Mouse (Mus musculus) MEL (cell line): Measurements from ENCODE around the gene Uqcrh. TPM values are rescaled to one million over a fixed set of nuclear protein-coding genes. Genes with fewer than 3 reads are reported as not detected.

Experiments
- DNase-seq: peaks from one replicate; pipeline ENCODE4 v3.0.0; 2011; ENCODE audit warnings: low read depth, low spot score
- H3K27ac ChIP-seq: 2 replicates; pipeline ENCODE4 v1.5.1; 2012; ENCODE audit warnings: low read depth, mild to moderate bottlenecking, control low read depth, low read length, moderate library complexity; ENCODE audit not compliant: control insufficient read depth
- H3K27me3 ChIP-seq, 2 experiments: fragments of 150-350 bp in 1 of 2; sonication (generic) in 1 of 2; 2 replicates each; pipeline ENCODE4 v1.6.1; 2012; ENCODE audit warnings: low read length in 2 of 2, mild to moderate bottlenecking in 2 of 2, improper control_type of control experiment in 1 of 2, moderate library complexity in 1 of 2; ENCODE audit not compliant: insufficient read depth in 2 of 2, control insufficient read depth in 1 of 2
- H3K36me3 ChIP-seq, 2 experiments: 2 replicates each; pipeline ENCODE4 v1.6.1; 2012 to 2014; ENCODE audit warnings: low read length in 2 of 2, improper control_type of control experiment in 1 of 2, inconsistent platforms in 1 of 2, mild to moderate bottlenecking in 1 of 2; ENCODE audit not compliant: insufficient read depth in 2 of 2, control insufficient read depth in 1 of 2
- H3K4me1 ChIP-seq, 2 experiments: fragments of 150-350 bp in 1 of 2; sonication (generic) in 1 of 2; 2 replicates each; pipeline ENCODE4 v1.6.1; 2012; ENCODE audit warnings: low read length in 2 of 2, improper control_type of control experiment in 1 of 2, mild to moderate bottlenecking in 1 of 2; ENCODE audit not compliant: insufficient read depth in 2 of 2, control insufficient read depth in 1 of 2
- H3K4me3 ChIP-seq, 2 experiments: fragments of 150-350 bp in 1 of 2; sonication (generic) in 1 of 2; 2 replicates each; pipeline ENCODE4 v1.5.1; 2012; ENCODE audit warnings: low read depth in 2 of 2, low read length in 2 of 2, mild to moderate bottlenecking in 2 of 2, moderate library complexity in 2 of 2, control low read depth in 1 of 2, improper control_type of control experiment in 1 of 2; ENCODE audit not compliant: control insufficient read depth in 1 of 2, insufficient read depth in 1 of 2
- H3K79me2 ChIP-seq: 2 replicates; pipeline ENCODE4 v1.6.1; 2012; ENCODE audit warnings: mild to moderate bottlenecking, low read length, moderate library complexity; ENCODE audit not compliant: control insufficient read depth, poor library complexity, insufficient read depth
- H3K9ac ChIP-seq: 2 replicates; pipeline ENCODE4 v1.6.1; 2012; ENCODE audit warnings: low read depth, mild to moderate bottlenecking, control low read depth, low read length, moderate library complexity; ENCODE audit not compliant: control insufficient read depth, poor library complexity, severe bottlenecking
- H3K9me3 ChIP-seq: fragments of 150-350 bp; sonication (generic); replicated peaks from 2 replicates; pipeline ENCODE4 v1.6.1; 2012; ENCODE audit warnings: mild to moderate bottlenecking, low read length, improper control_type of control experiment, moderate library complexity; ENCODE audit not compliant: insufficient read depth
- BHLHE40 ChIP-seq: IDR thresholded peaks from 2 replicates; pipeline ENCODE4 v1.6.1; 2012; ENCODE audit warnings: low read depth, mild to moderate bottlenecking, inconsistent platforms, low read length, improper control_type of control experiment, borderline replicate concordance
- CHD1 ChIP-seq: IDR thresholded peaks from 2 replicates; pipeline ENCODE4 v1.6.1; 2012; ENCODE audit warnings: low read depth, mild to moderate bottlenecking, inconsistent platforms, low read length, improper control_type of control experiment
- ELF1 ChIP-seq: IDR thresholded peaks from 2 replicates; pipeline ENCODE4 v1.6.1; 2014; ENCODE audit warnings: low read depth, mild to moderate bottlenecking, inconsistent platforms, low read length, improper control_type of control experiment, moderate library complexity
- ETS1 ChIP-seq: IDR thresholded peaks from 2 replicates; pipeline ENCODE4 v1.6.1; 2012; ENCODE audit warnings: low read depth, mild to moderate bottlenecking, inconsistent platforms, low read length, improper control_type of control experiment, moderate library complexity
- GABPA ChIP-seq: IDR thresholded peaks from 2 replicates; pipeline ENCODE4 v1.6.1; 2012; ENCODE audit warnings: low read depth, mild to moderate bottlenecking, inconsistent platforms, low read length, improper control_type of control experiment, moderate library complexity
- HCFC1 ChIP-seq: IDR thresholded peaks from 2 replicates; pipeline ENCODE4 v1.6.1; 2012; ENCODE audit warnings: low read depth, mild to moderate bottlenecking, inconsistent platforms, low read length, improper control_type of control experiment, moderate library complexity
- JUND ChIP-seq: IDR thresholded peaks from 2 replicates; pipeline ENCODE4 v1.6.1; 2011; ENCODE audit warnings: low read depth, mild to moderate bottlenecking, improper control_type of control experiment, low read length
- MAX ChIP-seq: IDR thresholded peaks from 2 replicates; pipeline ENCODE4 v1.6.1; 2011; ENCODE audit warnings: low read length, improper control_type of control experiment
- MAZ ChIP-seq: IDR thresholded peaks from 2 replicates; pipeline ENCODE4 v1.6.1; 2012; ENCODE audit warnings: low read depth, mild to moderate bottlenecking, inconsistent platforms, low read length, improper control_type of control experiment
- MXI1 ChIP-seq: IDR thresholded peaks from 2 replicates; pipeline ENCODE4 v1.6.1; 2011; ENCODE audit warnings: mild to moderate bottlenecking, low read depth, low read length, improper control_type of control experiment
- MYB ChIP-seq: IDR thresholded peaks from 2 replicates; pipeline ENCODE4 v1.6.1; 2011; ENCODE audit warnings: mild to moderate bottlenecking, low read depth, low read length, improper control_type of control experiment
- MYC ChIP-seq: IDR thresholded peaks from 2 replicates; pipeline ENCODE4 v1.6.1; 2011; ENCODE audit warnings: low read depth, mild to moderate bottlenecking, low read length, improper control_type of control experiment, moderate library complexity
- NELFE ChIP-seq: IDR thresholded peaks from 2 replicates; pipeline ENCODE4 v1.6.1; 2011; ENCODE audit warnings: low read depth, low read length, improper control_type of control experiment
- NRF1 ChIP-seq: IDR thresholded peaks from 2 replicates; pipeline ENCODE4 v1.6.1; 2014; ENCODE audit warnings: low read depth, mild to moderate bottlenecking, inconsistent platforms, low read length, improper control_type of control experiment, moderate library complexity; ENCODE audit not compliant: poor library complexity, insufficient read depth, severe bottlenecking
- POLR2A ChIP-seq, 2 experiments: IDR thresholded peaks; 2 replicates each; pipeline ENCODE4 v1.6.1; 2011 to 2012; ENCODE audit warnings: low read length in 2 of 2, mild to moderate bottlenecking in 2 of 2, control low read depth in 1 of 2, improper control_type of control experiment in 1 of 2, low read depth in 1 of 2, moderate library complexity in 1 of 2; ENCODE audit not compliant: control insufficient read depth in 1 of 2, insufficient read depth in 1 of 2, poor library complexity in 1 of 2
- POLR2AphosphoS2 ChIP-seq: IDR thresholded peaks from 2 replicates; pipeline ENCODE4 v1.6.1; 2011; ENCODE audit warnings: low read length, improper control_type of control experiment
- POLR2AphosphoS5 ChIP-seq: IDR thresholded peaks from 2 replicates; pipeline ENCODE4 v1.6.1; 2012; ENCODE audit warnings: low read depth, borderline replicate concordance, mild to moderate bottlenecking, inconsistent platforms, low read length, moderate library complexity, mixed read lengths
- SIN3A ChIP-seq: IDR thresholded peaks from 2 replicates; pipeline ENCODE4 v1.6.1; 2012; ENCODE audit warnings: low read length, improper control_type of control experiment, inconsistent platforms
- SMC3 ChIP-seq: IDR thresholded peaks from 2 replicates; pipeline ENCODE4 v1.6.1; 2011; ENCODE audit warnings: low read depth, low read length, improper control_type of control experiment
- TAL1 ChIP-seq: IDR thresholded peaks from 2 replicates; pipeline ENCODE4 v1.6.1; 2012; ENCODE audit warnings: mild to moderate bottlenecking, inconsistent platforms, low read length, moderate library complexity, mixed read lengths
- TCF12 ChIP-seq: IDR thresholded peaks from 2 replicates; pipeline ENCODE4 v1.6.1; 2014; ENCODE audit warnings: low read depth, mild to moderate bottlenecking, inconsistent platforms, low read length, improper control_type of control experiment, moderate library complexity
- USF2 ChIP-seq, 2 experiments: IDR thresholded peaks; 2 replicates each; pipeline ENCODE4 v1.6.1; 2011 to 2012; ENCODE audit warnings: improper control_type of control experiment in 2 of 2, low read length in 2 of 2, borderline replicate concordance in 1 of 2, inconsistent platforms in 1 of 2, low read depth in 1 of 2, mild to moderate bottlenecking in 1 of 2; ENCODE audit not compliant: insufficient read depth in 1 of 2
- ZMIZ1 ChIP-seq: IDR thresholded peaks from 2 replicates; pipeline ENCODE4 v1.6.1; 2012; ENCODE audit warnings: low read depth, mild to moderate bottlenecking, inconsistent platforms, low read length, improper control_type of control experiment, moderate library complexity
- polyA plus RNA-seq, 2 experiments: library from polyadenylated mRNA; stranded (reverse) in 1 of 2; unstranded in 1 of 2; fragments of >175 nt in 1 of 2; fragments of >200 nt in 1 of 2; gene quantifications; 2 replicates each; pipeline versions ENCODE4 v1.2.1 to v1.2.4; 2012; ENCODE audit warnings: low replicate concordance in 2 of 2, low read depth in 1 of 2; ENCODE audit not compliant: insufficient read length in 2 of 2, insufficient read depth in 1 of 2, missing spikeins in 1 of 2
- total RNA-seq: library from RNA; depleted of rRNA; stranded (reverse); fragments of 300-350 nt; gene quantifications from 2 replicates; pipeline ENCODE4 v1.2.3, GENCODE M21; 2012

Gene Uqcrh
- total and polyA plus RNA-seq, 3 experiments: 392 to 529 (median 414) TPM

- TF ChIP-seq USF2 (IDR thresholded peaks at IDR 0.05; ENCODE audit: borderline replicate concordance in 1 of 2, insufficient read depth in 1 of 2, low read depth in 1 of 2, low read length in 2 of 2) (no peak), ETS1 (no peak), ELF1 (no peak), SMC3 (no peak)
Measured at GRCm38 (mm10) chr4:116017902-116018746, 56.7 kb downstream of the Uqcrh start, which contains the start of gene Faah (continued).

- peaks cover 0 to 30% of the 10 kb centered on the region in 2 experiments; a peak in 3 of 4 replicates for H3K36me3 ChIP-seq
- peaks cover 15 to 32% of the 10 kb centered on the region in 2 experiments for H3K4me1 ChIP-seq
- peak overlapping the region; percentile 71 for H3K27ac ChIP-seq
- peak; percentile 84 for DNase-seq
- no peaks in the 10 kb centered on the region for H3K27me3 ChIP-seq
- TF ChIP-seq SIN3A (peak; percentile 83), CHD1 (0 out of 2 replicates have a peak, but pooled peaks have one; percentile 16), MYB (peak; percentile 42; the same call in 1 of the 2 replicates), MAX (peak; percentile 58; the same call in 1 of the 2 replicates), TCF12 (peak; percentile 46; the same call in 1 of the 2 replicates), POLR2AphosphoS5 (no peak), MYC (peak; percentile 46; the same call in 1 of the 2 replicates), HCFC1 (peak; percentile 66), ZMIZ1 (peak; percentile 38; the same call in 1 of the 2 replicates), MAZ (peak; percentile 97), ELF1 (peak; percentile 13; the same call in 1 of the 2 replicates), NELFE (peak; percentile 44; the same call in 1 of the 2 replicates), JUND (no peak), NRF1 (peak; percentile 54; the same call in 1 of the 2 replicates), POLR2AphosphoS2 (peak; percentile 64; the same call in 1 of the 2 replicates), POLR2A (IDR thresholded peaks at IDR 0.05; ENCODE audit: control insufficient read depth in 1 of 2, insufficient read depth in 1 of 2, low read depth in 1 of 2, low read length in 2 of 2, poor library complexity in 1 of 2) (peak in 1 of 2 experiments; percentile 62; a peak in 3 of 4 replicates), MXI1 (peak; percentile 90), BHLHE40 (peak; percentile 77; the same call in 1 of the 2 replicates), TAL1 (no peak), GABPA (no peak)
- TF ChIP-seq, all 39 proteins: peak for 16
- H3K79me2 ChIP-seq: peaks cover 12% of the 10 kb centered on the region
- H3K9me3 ChIP-seq: no peaks in the 10 kb centered on the region
- H3K4me3 ChIP-seq: peak overlapping the region; percentile 72 to 80
- H3K9ac ChIP-seq: peak overlapping the region; percentile 73
Measured at GRCm38 (mm10) chr4:116017300-116017901, 57.5 kb downstream of the Uqcrh start.
